Mouse (Mus musculus) CH12.LX (cell line): Measurements from ENCODE around the gene Rplp2. TPM values are rescaled to one million over a fixed set of nuclear protein-coding genes. Genes with fewer than 3 reads are reported as not detected.
"Not testable (repeated sequence)": the region's sequence is repeated elsewhere in the genome, so short reads cannot be mapped to it uniquely, and the experiment has no call there.

Experiments used
- DNase-seq: peaks from one replicate; pipeline ENCODE4 v3.0.0-alpha.2; 2013; ENCODE audit errors: extremely low read depth
- H3K27ac ChIP-seq: 2 replicates; pipeline ENCODE4 v1.5.1; 2012; ENCODE audit warnings: low read depth, mild to moderate bottlenecking, control low read depth, moderate library complexity; ENCODE audit not compliant: insufficient read depth
- H3K27me3 ChIP-seq: replicated peaks from 2 replicates; pipeline ENCODE3; 2012; ENCODE audit warnings: inconsistent platforms
- H3K36me3 ChIP-seq, 2 experiments: replicated peaks in 1 of 2; 2 replicates each; pipeline versions ENCODE3 to v1.6.1; 2012; ENCODE audit warnings: inconsistent platforms in 1 of 2, low read length in 1 of 2, mild to moderate bottlenecking in 1 of 2, mixed read lengths in 1 of 2, moderate library complexity in 1 of 2; ENCODE audit not compliant: control insufficient read depth in 1 of 2, insufficient read depth in 1 of 2
- H3K4me1 ChIP-seq, 2 experiments: 2 replicates each; pipeline ENCODE4 v1.6.1; 2012; ENCODE audit warnings: inconsistent platforms in 1 of 2, moderate library complexity in 1 of 2; ENCODE audit not compliant: insufficient read depth in 2 of 2, control insufficient read depth in 1 of 2
- H3K4me2 ChIP-seq: 2 replicates; pipeline ENCODE4 v1.6.1; 2012; ENCODE audit warnings: low read depth, mild to moderate bottlenecking, control low read depth; ENCODE audit not compliant: poor library complexity, insufficient read depth, severe bottlenecking
- H3K4me3 ChIP-seq, 3 experiments: fragments of 150-350 bp in 1 of 3; sonication (generic) in 1 of 3; replicated peaks in 1 of 3; 2 replicates each; pipeline versions ENCODE3 to v1.5.1; 2011 to 2012; ENCODE audit warnings: low read depth in 2 of 3, low read length in 2 of 3, mild to moderate bottlenecking in 2 of 3, moderate library complexity in 2 of 3, control low read depth in 1 of 3, improper control_type of control experiment in 1 of 3, inconsistent platforms in 1 of 3, mixed read lengths in 1 of 3; ENCODE audit not compliant: poor library complexity in 1 of 3
- H3K79me2 ChIP-seq: replicated peaks from 2 replicates; pipeline ENCODE4 v1.6.1; 2012; ENCODE audit warnings: mild to moderate bottlenecking, moderate library complexity; ENCODE audit not compliant: control insufficient read depth, poor library complexity, insufficient read depth, severe bottlenecking; ENCODE audit errors: extremely low read depth
- H3K9ac ChIP-seq: 2 replicates; pipeline ENCODE4 v1.6.1; 2012; ENCODE audit warnings: low read depth, mild to moderate bottlenecking, control low read depth, moderate library complexity; ENCODE audit not compliant: insufficient read depth
- H3K9me3 ChIP-seq: replicated peaks from 2 replicates; pipeline ENCODE3; 2012; ENCODE audit warnings: low read length, inconsistent platforms, mixed read lengths
- CHD2 ChIP-seq: IDR thresholded peaks from 2 replicates; pipeline ENCODE4 v1.6.1; 2011; ENCODE audit warnings: low read length, improper control_type of control experiment
- E2F4 ChIP-seq: IDR thresholded peaks from 2 replicates; pipeline ENCODE4 v1.6.1; 2011; ENCODE audit warnings: low read depth, low read length, improper control_type of control experiment; ENCODE audit not compliant: insufficient replicate concordance
- ELF1 ChIP-seq: IDR thresholded peaks from 2 replicates; pipeline ENCODE4 v1.6.1; 2014; ENCODE audit warnings: low read depth, mild to moderate bottlenecking, inconsistent platforms, low read length, improper control_type of control experiment
- EP300 ChIP-seq: IDR thresholded peaks from 2 replicates; pipeline ENCODE4 v1.6.1; 2011; ENCODE audit warnings: low read length, improper control_type of control experiment
- GABPA ChIP-seq: IDR thresholded peaks from 2 replicates; pipeline ENCODE4 v1.6.1; 2012; ENCODE audit warnings: low read depth, low read length, improper control_type of control experiment, inconsistent platforms; ENCODE audit not compliant: insufficient replicate concordance
- HCFC1 ChIP-seq: IDR thresholded peaks from 2 replicates; pipeline ENCODE4 v1.6.1; 2012; ENCODE audit warnings: low read depth, mild to moderate bottlenecking, inconsistent platforms, low read length, improper control_type of control experiment
- IRF4 ChIP-seq: IDR thresholded peaks from 2 replicates; pipeline ENCODE4 v1.6.1; 2014; ENCODE audit warnings: low read depth, mild to moderate bottlenecking, inconsistent platforms, low read length, improper control_type of control experiment
- JUN ChIP-seq: IDR thresholded peaks from 2 replicates; pipeline ENCODE4 v1.6.1; 2011; ENCODE audit warnings: low read depth, mild to moderate bottlenecking, low read length, improper control_type of control experiment, moderate library complexity; ENCODE audit not compliant: insufficient read depth
- KAT2A ChIP-seq: IDR thresholded peaks from 2 replicates; pipeline ENCODE4 v1.6.1; 2012; ENCODE audit warnings: low read length, improper control_type of control experiment, inconsistent platforms; ENCODE audit not compliant: insufficient replicate concordance
- MAX ChIP-seq: IDR thresholded peaks from 2 replicates; pipeline ENCODE4 v1.6.1; 2011; ENCODE audit warnings: low read length, improper control_type of control experiment
- MEF2A ChIP-seq: IDR thresholded peaks from 2 replicates; pipeline ENCODE4 v1.6.1; 2014; ENCODE audit warnings: low read depth, mild to moderate bottlenecking, inconsistent platforms, low read length, improper control_type of control experiment, borderline replicate concordance
- MXI1 ChIP-seq: IDR thresholded peaks from 2 replicates; pipeline ENCODE4 v1.6.1; 2011; ENCODE audit warnings: mild to moderate bottlenecking, low read depth, low read length, improper control_type of control experiment
- MYC ChIP-seq: IDR thresholded peaks from 2 replicates; pipeline ENCODE4 v1.6.1; 2011; ENCODE audit warnings: low read depth, mild to moderate bottlenecking, improper control_type of control experiment, low read length
- NELFE ChIP-seq: IDR thresholded peaks from 2 replicates; pipeline ENCODE4 v1.6.1; 2011; ENCODE audit warnings: low read depth, low read length, improper control_type of control experiment
- NRF1 ChIP-seq: IDR thresholded peaks from 2 replicates; pipeline ENCODE4 v1.6.1; 2014; ENCODE audit warnings: low read depth, mild to moderate bottlenecking, inconsistent platforms, low read length, improper control_type of control experiment, moderate library complexity
- POLR2A ChIP-seq: IDR thresholded peaks from 2 replicates; pipeline ENCODE4 v1.6.1; 2011; ENCODE audit warnings: low read depth, mild to moderate bottlenecking, improper control_type of control experiment, low read length
- POLR2AphosphoS2 ChIP-seq: IDR thresholded peaks from 2 replicates; pipeline ENCODE4 v1.6.1; 2011; ENCODE audit warnings: low read depth, low read length, improper control_type of control experiment
- RCOR1 ChIP-seq: conservative IDR thresholded peaks from 2 replicates; pipeline ENCODE4 v1.6.1; 2012; ENCODE audit warnings: low read depth, mild to moderate bottlenecking, inconsistent platforms, low read length, improper control_type of control experiment
- SIN3A ChIP-seq: IDR thresholded peaks from 2 replicates; pipeline ENCODE4 v1.6.1; 2012; ENCODE audit warnings: low read length, improper control_type of control experiment, inconsistent platforms
- TBP ChIP-seq: conservative IDR thresholded peaks from 2 replicates; pipeline ENCODE4 v1.6.1; 2011; ENCODE audit warnings: low read depth, low read length, improper control_type of control experiment
- TCF12 ChIP-seq: IDR thresholded peaks from 2 replicates; pipeline ENCODE4 v1.6.1; 2014; ENCODE audit warnings: low read depth, mild to moderate bottlenecking, inconsistent platforms, low read length, improper control_type of control experiment
- ZMIZ1 ChIP-seq: IDR thresholded peaks from 2 replicates; pipeline ENCODE4 v1.6.1; 2012; ENCODE audit warnings: low read depth, mild to moderate bottlenecking, inconsistent platforms, low read length, improper control_type of control experiment
- ZNF384 ChIP-seq: IDR thresholded peaks from 2 replicates; pipeline ENCODE4 v1.6.1; 2012; ENCODE audit warnings: low read depth, low read length, improper control_type of control experiment, inconsistent platforms
- dilution Hi-C: fragments of 300-500 bp; cut with MboI; formaldehyde crosslinking; loops from 2 replicates; pipeline ENCODE4 v1.14.3; 2020; ENCODE audit warnings: low sequenced_read_pairs; ENCODE audit not compliant: extremely low pct_unique_long_range_greater_than_20kb, extremely low pct_ligation_motif_present
- in situ Hi-C: fragments of 300-500 bp; cut with MboI; formaldehyde crosslinking; loops from 3 replicates; pipeline ENCODE4 v1.14.3; 2019; ENCODE audit warnings: low sequenced_read_pairs, low pct_ligation_motif_present, low pct_unique_long_range_greater_than_20kb, mixed read lengths
- polyA plus RNA-seq: library from polyadenylated mRNA; unstranded; fragments of >175 nt; gene quantifications from 2 replicates; pipeline ENCODE4 v1.2.1, GENCODE M21; 2012; ENCODE audit warnings: low read depth; ENCODE audit not compliant: insufficient read length
- total RNA-seq, 2 experiments: library from RNA; depleted of rRNA; stranded (reverse); fragments of 300-350 nt in 1 of 2; fragments of >200 nt in 1 of 2; gene quantifications; 2 replicates each; pipeline ENCODE4 v1.2.3; 2012 to 2014

Gene Rplp2
- total and polyA plus RNA-seq, 3 experiments, result 791 to 3,416 (median 2,025) TPM

GRCm38 (mm10) chr7:141443828-141444237 is 3.3 kb upstream of the Rplp2 start, which contains the start of gene Pidd1:
Gene Pidd1, minus strand, starts transcription at chr7:141444025.
- Histone ChIP-seq H3K36me3 (peaks cover 36 to 47% of the 10 kb centered on the region in 2 experiments), H3K4me2 (peak within 1 kb of the TSS; percentile 97), H3K4me3 (peak within 1 kb of the TSS; percentile 64 to 91 (median 67)), H3K27me3 (no peaks in the 10 kb centered on the region), H3K27ac (peak within 1 kb of the TSS; percentile 36), H3K9ac (peak within 1 kb of the TSS; percentile 93), H3K79me2 (peaks cover 23% of the 10 kb centered on the region), H3K9me3 (no peaks in the 10 kb centered on the region), H3K4me1 (peaks cover 17 to 48% of the 10 kb centered on the region in 2 experiments)
- TF ChIP-seq NELFE (peak; percentile 70; the same call in 1 of the 2 replicates), POLR2A (peak; percentile 84), TBP (peak; percentile 79), JUN (no peak), KAT2A (0 out of 2 replicates have a peak, but pooled peaks have one; percentile 73), MEF2A (no peak; the same call in 1 of the 2 replicates), IRF4 (0 out of 2 replicates have a peak, but pooled peaks have one; percentile 14), SIN3A (peak; percentile 89; the same call in 1 of the 2 replicates), ELF1 (peak; percentile 89), MYC (peak; percentile 45; the same call in 1 of the 2 replicates), EP300 (no peak), MXI1 (peak; percentile 86; the same call in 1 of the 2 replicates), MAX (peak; percentile 44; the same call in 1 of the 2 replicates), CHD2 (no peak), E2F4 (peak; percentile 96), ZMIZ1 (peak; percentile 91), TCF12 (peak; percentile 80), RCOR1 (no peak), POLR2AphosphoS2 (peak; percentile 62; the same call in 1 of the 2 replicates), HCFC1 (peak; percentile 57), GABPA (no peak), NRF1 (no peak)
- in situ Hi-C loops (no loop called here), dilution Hi-C loops (no loop called here)
- DNase-seq, result peak; percentile 67

- Histone ChIP-seq H3K4me2 (peak overlapping the region; percentile 57), H3K9ac (peak overlapping the region; percentile 67; the same call in 1 of the 2 replicates), H3K36me3 (peaks cover 33 to 44% of the 10 kb centered on the region in 2 experiments), H3K79me2 (peaks cover 30% of the 10 kb centered on the region), H3K4me3 (peak overlapping the region in 2 of 3 experiments; percentile 71 to 97), H3K4me1 (peaks cover 10 to 56% of the 10 kb centered on the region in 2 experiments)
- H3K27ac ChIP-seq, in situ Hi-C loops, H3K27me3 ChIP-seq, H3K9me3 ChIP-seq, DNase-seq, dilution Hi-C loops: not testable (repeated sequence)
- TF ChIP-seq ZNF384, result peak; percentile 70
These were observed 796 bp upstream of the Rplp2 start for GRCm38 (mm10) chr7:141446374-141446773.
